Mouse (Mus musculus) granulocyte monocyte progenitor cell, adult 5-6 weeks (primary cell): ENCODE measurements around the gene Pdcd7. TPM values are rescaled to one million over a fixed set of nuclear protein-coding genes. Genes with fewer than 3 reads are reported as not detected.

ENCODE experiments used
- ATAC-seq: replicated peaks from 2 replicates; pipeline ENCODE4 v1.8.0; 2016; ENCODE audit warnings: mild to moderate bottlenecking, moderate TSS enrichment, inconsistent platforms; ENCODE audit not compliant: poor library complexity, severe bottlenecking
- total RNA-seq, 2 experiments: library from RNA; stranded (forward) in 1 of 2; stranded (reverse) in 1 of 2; fragments of 200-712, 200-1000 nt in 1 of 2; fragments of >200 nt in 1 of 2; fragmentation: Nextera tagmentation in 1 of 2; gene quantifications; 2 replicates each; pipeline ENCODE4 v1.2.3; 2014 to 2017

Pdcd7 gene
- total RNA-seq, 2 experiments from 2014 or later = 11.3 to 23.0 TPM

DNA sequence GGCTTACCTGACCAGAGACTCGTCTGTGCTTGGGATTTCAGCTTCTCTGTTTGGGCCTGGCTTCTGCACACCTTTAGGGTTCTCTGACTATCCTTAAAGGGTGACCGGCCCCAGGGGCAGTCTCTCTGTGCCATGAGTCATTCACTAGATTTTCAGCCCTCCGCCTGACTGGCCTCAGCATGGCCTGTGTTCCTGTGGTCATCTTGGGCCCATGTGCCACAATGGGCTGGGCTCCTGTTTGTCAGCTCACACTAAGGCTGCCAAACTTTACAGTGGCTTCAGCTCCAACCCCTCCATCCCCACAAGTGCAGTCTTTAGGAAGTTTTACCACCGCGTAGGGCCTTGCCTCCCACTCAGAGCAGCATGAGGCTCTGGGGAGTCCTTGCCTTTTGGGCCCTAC lies 7.3 kb downstream of the Pdcd7 start:
- no peak for ATAC-seq

DNA sequence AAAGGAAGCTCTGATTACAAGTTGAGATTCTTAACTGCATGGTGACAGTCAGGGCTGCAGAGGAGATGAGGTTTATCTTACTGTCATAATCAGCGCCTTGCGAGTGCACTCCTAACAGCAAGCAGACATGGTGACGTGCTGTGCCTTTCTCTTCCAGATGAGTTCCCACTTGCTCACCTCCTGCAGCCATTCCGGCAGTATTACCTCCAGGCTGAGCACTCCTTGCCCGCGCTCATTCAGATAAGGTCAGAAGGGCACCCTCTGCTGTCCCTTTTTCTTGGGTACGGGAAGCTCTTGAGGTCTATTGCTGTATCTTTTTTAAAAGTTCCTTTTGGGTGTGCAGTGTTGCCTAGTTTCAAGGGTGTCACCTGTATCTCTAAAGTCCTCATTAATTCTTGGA lies 10.7 kb downstream of the Pdcd7 start:
- no peak for ATAC-seq

DNA sequence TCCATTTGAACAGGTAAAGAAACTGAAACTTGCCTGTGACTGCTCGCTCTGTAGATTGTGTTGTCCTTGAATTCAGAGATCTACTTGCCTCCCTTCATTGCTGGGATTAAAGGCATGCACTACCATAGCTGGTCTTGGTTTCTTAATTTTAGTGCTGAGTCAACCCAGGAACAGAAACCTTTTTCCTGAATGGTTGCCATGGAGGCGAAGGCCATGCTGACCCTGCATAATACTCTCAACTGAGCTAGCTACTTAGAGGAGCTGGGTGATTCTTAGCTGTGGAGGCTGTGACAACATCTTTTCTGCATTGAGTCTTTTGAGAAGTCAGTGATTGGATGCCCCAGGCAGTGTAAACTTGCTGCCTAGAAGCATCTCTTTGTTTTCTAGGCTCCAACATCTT lies 11.1 kb downstream of the Pdcd7 start:
- no peak for ATAC-seq

DNA sequence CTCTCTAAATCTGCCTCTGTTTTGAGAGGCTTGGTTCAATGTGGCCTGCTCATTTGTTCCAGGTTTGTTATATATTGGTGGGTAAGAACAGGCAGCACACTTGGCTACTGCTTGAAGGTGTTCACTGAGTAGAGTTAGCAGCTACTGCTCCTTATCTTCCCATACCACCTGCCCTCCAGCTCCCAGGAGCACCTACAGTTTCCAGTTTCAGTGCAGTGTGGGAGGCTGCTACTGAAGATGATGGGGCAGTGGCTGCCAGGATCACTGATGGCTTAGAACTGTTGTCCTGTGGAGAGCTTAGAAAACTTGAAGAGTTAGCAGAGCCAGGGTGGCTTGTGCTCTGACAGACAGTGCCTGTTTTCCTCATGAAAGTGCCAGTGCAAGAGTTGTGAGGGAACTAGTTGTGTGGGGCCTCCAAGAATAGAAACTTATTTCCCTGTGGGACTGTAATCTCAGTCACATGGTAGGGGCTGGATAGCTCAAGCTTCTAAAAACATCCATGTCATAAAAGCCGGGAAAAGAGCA lies 13.1 kb downstream of the Pdcd7 start:
- ATAC-seq = no peak

DNA sequence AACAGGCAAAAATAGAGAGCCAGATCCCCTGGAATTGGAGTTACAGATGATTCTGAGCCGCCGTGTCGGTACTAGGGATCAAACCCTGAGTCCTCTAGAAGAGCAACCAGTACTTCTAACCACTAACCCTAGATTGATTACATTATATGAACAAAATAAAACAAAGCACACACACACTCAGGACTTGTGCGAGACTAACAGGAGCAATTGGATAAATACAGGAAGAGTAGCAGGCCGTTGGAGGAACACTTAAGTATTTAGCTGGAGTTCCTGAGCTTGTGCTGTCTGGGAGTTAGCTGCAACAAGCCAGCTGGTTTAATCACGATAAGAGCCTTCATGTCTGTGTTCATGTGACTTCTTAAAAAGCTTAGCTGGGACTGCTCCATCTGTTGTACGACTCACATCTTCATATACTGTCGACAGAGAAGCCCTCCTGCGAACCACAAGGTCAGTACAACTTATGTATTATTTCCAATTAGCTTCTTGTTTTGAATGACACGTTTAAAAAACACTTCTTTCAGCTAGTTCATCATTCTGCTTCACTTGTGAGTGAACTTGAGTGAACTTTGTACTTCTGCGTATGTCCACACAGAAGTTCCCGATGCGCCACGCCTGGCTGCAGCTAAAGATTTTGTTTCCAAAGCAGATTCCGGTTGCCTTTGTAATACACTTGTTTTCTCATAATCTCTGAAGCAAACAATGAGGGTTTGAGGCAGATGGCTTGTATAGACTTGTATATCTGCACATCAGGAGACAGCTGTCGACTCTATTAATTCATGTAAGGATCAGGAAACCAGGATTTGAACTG lies 14.9 kb downstream of the Pdcd7 start, which contains the start of gene Ubap1l:
Gene Ubap1l (plus strand): TSS at position 401 of the 808 bp plus-strand sequence.
- ATAC-seq = no peak

DNA sequence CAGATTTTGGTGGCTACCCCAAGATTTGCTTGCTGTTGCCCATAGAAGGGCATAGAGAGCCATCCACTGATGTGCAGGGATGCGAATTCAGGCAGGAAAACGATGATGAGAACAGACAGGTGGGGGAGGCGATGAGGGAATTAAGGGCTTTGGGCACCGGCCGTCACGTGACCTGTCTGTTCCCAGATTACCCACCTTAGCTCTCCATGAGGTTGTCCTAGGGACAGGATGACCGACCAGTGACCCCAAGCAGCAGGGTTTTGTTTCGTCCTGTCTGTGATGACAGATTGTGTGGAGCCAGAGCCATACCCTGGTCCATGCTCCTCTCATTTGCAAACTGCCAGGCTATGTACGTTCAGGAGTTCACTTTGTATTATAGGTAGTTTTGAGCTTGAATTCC lies 17.8 kb downstream of the Pdcd7 start:
- ATAC-seq = no peak

DNA sequence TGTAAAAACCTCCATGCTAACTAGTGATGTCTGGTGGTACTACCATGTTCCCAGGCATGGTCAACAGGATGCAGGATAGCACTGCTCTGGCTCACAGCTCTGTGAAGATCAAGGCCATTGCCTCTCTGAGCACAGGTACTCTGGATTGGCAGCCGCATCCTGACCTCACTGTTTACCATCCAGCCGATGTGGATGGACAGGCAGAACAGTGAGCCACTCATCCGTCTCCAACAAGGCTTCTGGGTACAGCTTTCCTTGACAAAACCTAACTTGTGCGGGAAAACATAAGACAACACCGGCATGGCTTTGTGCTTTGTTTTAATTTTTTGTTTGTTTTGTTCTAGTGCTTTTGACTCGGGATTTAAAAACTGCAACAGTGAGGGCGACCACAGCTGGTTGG lies 19.8 kb downstream of the Pdcd7 start:
- ATAC-seq = no peak

DNA sequence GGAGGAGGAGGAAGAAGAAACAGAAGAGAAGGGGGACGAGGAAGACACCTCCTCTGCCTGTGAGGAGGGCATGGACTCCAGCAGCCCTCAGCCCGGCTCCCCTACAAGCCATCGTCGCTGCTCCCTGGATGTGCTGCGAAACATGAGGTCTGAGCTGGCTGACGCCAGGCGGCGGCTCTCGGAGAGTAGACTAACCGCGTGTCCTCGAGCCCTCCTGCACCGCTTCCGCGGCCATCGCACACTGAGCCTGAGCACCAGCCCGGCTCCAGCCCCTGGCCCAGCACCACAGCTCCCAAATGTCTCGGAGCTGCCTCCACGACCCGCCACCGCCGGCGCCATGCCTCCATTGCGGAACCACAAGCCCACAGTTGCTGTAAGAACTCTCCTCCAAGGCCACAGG lies 25.9 kb downstream of the Pdcd7 start:
- no peak for ATAC-seq

DNA sequence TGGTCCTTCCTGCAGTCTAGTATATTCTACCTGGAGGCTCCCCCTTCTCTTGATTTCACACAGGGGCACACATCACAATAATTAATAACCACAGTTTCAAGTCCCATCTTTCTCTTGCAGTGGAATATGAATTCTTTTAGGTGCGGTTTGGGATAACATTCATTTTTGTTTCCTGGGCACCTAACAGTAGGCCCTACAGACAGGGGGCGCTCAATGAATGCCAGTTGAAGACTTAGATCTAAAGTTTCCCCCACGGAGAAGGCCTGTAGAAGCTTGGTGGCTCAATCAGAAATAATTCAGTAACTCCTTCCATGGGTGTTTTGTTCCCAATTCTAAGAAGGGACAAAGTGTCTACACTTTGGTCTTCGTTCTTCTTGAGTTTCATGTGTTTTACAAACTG lies 26.5 kb downstream of the Pdcd7 start:
- no peak for ATAC-seq

DNA sequence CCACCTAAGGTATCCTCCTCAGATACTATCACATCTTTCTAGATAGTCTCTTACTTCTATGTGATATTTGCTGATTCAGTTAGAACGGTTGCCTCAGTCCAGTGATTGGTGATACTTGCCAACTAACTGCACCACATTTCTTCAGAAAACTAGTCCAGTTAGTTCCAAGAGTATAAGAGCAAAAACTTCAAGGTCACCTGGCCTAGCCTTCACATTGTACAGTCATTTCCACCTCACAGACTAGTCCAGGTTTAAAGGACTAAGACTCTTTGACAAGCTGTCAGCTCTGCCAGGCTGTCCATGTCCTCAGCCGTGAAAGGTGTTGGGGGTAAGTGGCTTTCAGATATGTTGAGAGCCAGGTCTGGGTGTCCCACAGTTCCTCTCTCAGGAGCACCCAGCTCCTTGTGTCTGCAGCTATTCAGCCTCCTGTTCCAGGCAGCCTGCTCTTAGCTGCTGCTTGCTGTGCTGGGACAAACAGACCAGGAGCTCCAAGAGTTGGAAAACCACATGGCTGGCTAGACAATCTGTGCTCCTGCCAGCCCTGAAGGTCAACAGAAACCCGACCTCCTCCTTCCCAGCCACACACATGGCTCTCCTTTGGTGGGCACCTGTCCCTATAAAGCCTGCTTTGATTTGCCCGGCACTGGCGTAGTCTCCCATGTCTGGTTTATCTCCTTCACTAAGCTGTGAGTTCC lies 28.7 kb downstream of the Pdcd7 start:
- ATAC-seq = no peak

DNA sequence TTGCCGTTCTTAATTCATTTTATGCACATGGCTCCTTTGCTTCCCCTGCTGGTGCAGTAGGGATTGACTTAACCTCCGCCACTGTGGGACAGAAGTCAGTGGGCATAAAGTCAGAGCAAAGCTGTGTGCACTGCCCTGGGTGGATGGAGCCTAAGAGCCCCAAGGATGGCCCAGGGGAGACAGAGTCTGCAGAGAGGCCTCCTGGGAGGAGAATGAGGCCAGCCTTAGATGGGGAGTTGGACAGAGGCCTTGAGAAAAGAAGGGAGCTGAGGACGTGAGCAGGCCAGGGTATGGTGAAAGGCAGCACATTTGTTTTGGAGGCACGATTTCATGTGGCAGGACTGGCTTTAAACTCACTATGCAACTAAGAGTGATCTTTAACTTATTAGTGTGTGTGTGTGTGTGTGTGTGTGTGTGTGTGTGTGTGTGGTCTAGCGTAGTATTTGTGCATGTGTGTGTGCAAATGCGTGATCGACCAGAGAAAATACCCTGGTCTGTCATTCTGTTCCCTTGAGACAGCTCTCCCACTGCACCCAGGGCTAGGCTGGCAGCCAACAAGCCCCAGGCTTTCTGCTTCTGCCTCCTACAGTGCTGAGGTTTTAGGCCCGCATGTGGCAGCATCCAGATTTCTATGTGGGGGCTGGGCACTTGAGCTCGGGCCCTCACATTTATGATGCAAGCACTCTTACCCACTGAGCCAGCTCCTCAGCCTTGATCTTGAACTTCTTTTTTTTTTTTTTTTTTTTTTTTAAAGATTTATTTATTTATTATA lies 29.4 kb downstream of the Pdcd7 start:
- ATAC-seq = no peak

DNA sequence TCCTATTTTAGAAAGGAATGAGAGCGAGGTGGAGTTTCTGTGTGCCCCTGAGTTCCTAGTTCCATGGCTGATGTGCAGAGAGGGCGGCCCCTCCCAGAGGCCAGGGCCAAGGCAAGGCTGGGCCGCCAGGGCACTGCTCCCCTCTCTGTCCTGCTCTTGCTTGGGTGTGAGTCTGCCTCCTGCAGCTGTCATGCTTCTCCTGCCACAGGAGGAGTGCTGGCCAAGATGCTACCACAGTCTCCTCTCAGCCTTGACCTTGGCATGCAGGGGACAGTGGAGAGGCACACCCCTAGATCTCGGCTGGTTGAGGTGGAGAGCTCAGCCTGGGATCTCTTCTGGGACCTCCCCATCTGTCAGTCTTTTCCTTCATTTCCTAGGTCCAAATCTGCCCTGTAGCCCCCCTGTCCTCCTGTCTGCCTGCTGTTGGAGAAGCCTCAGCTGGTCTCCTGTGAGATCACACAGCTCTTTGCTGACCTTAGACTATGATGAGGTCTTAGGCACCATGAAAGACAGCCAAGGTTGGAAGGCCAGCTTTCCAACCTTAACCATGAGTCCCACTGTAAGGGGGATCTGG lies 35.2 kb downstream of the Pdcd7 start:
- ATAC-seq = no peak

DNA sequence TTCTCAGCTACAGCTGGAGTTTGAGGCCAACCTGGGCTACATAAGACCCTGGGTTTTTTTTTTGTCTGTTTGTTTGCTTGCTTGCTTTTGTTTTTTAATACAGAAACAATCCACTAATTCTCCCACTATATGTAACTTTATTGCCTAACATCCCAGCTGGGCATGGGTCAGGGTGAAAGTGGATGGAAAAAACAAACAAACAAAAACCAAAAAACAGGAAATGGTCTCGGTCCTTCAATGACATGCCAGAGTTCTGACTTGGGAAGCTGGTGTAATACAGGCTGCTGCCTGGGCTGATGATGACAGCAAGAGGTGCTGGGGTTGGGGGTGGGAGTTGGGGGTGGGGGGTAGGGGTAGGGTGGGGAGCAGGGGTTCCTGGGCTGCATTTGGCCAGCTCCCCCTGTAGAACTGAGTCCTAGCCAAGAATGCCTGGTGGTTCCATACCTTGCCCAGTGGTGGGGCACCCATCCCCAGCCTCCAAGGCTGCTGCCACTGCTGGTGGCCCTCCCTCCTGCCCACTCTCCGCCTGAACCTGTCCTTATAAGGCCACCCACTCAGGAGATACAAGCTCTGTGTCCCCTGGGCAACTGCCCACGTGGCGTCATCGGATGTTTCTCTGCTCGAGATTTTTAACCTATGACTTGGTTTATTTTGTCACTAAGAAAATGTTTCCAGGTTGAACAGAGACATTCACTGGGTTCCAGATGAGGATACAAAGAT lies 36.3 kb downstream of the Pdcd7 start:
- no peak for ATAC-seq

DNA sequence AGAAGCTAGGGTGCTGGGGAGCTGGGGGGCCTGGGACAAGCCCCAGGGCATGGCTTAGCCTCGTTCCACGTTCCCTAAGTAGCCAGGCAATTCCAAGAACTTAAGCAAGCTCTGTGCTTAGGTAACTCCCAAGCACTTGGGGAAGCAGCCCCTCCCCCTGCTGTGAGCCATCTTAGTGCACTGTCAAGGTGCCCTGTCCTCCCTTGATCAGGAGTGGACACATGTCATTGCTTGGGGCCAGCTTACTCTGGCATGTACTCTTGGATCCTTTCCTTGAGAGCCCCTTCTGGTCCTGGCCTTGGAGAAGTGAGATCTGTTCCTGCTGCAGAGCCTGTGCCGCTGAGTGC lies 36.8 kb downstream of the Pdcd7 start:
- ATAC-seq = no peak

DNA sequence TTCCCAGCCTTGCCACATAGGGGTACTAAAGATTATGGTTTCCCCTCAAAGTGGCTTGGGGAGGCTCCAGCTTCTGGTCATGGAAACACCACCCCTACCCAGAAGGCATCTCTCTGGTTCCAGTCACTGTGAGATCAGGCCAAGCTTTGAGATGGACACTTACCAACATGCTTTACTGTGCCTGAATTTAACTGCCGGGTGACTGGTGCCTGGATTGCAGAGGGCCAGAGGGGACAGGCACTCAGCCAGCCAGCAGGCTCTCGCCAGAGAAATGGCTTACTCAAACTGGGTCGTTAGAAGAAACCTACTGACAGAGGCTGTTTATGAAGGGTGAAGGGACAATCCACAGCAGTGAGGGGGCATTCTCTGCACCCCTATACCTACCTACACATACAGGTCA lies 38.4 kb downstream of the Pdcd7 start:
- ATAC-seq = no peak

DNA sequence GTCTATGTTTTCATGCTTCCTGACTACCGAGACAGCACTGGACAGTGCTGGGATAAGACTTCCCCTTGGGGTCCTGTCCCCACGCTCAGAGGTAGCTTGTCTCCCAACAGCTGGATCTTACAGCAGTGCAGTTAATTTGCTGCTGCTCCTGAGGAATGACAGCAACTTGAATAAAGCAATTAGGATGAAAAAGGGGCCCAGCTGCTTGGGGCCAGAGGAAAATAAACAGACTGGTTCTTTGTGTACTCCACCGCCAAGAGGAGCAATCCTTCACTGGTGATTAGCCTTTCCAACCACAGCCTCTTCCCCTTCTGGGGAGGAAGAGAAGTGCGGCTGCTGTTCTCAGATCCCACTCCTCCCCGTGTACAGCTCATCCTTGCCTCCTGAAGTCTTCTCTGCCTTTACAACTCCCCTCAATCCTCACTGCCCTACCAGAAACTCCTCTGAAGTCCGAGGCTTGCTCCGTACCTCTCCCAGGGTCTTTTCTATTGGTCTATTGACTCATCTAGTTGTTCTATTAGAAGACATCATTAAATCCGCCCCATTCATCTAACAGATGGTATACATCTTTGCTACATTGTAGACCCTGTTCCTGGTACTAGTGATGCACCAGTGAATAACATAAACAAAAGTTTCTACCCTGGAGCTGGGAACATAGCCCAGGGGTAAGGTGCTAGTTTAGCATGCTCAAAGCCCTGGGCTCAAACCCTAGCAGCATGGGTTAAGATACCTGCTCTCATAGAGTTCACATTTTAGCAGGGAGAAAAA lies 40.7 kb downstream of the Pdcd7 start:
- no peak for ATAC-seq

DNA sequence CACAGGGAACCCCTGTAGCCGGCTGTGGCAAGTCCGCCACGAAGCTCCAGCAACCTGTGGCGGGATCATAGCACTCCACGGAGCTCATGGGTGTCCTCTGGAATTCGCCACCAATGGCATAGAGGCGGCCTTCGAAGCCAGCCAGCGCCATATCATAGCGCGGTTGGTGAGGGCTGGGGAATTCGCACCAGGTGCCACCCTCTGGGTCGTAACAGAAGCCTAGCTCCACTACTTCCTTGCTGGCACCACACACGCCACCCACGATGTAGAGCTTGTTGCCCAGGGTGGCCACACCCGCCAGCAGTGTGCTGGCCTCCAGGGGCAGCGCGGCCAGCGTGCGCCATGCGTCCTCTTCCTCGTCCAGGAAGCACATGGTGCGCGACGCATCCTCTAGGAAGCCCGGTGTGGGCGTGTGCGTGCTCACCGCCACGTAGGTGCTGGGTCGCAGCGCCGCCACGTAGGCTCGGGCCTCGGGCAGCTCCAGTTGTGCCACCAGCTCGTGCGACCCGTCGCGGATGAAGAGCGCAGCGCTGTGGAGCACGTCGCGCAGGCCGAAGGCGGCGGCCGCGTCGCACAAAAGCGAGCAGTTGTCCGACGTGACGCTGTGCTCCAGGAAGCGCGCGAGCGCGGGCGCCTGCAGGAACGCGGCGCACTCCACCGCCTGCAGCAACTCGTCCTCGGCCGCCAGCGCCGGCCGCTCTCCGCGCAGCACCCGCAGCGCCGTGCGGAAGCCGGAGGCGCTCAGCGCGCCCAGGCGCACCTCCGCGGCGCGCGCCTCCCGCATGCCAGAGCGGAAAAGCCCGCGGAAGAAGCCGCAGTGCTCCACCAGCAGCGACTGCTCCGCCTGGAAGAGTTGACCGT lies 45.1 kb downstream of the Pdcd7 start:
- peak; percentile 68 for ATAC-seq

DNA sequence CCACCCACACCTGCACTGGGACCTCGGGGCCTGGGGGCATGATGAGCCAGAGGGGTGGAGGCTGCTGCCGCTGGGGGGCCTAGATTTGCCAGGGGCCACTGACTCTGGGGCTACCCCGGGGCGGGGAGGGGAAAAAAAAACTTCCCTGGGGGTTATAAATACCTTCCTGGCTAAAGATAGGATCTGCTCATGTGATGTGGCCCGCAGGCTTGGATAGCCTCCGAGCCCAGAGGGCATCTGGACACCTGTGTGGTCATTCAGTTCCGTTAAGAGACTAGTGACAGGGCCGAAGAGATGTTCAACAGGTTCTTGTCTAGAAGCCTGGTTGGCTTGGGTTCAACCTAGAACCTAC lies 45.7 kb downstream of the Pdcd7 start, which contains the start of gene Kbtbd13:
Gene Kbtbd13 (minus strand): TSS at position 40 of the 352 bp plus-strand sequence.
- no peak for ATAC-seq
